Mouse (Mus musculus): ENCODE measurements around the gene Nodal. TPM values are rescaled to one million over a fixed set of nuclear protein-coding genes. Genes with fewer than 3 reads are reported as not detected.

Nodal gene
- polyA plus RNA-seq, 1 experiment from 2014 or later, result 0.30 TPM

DNA sequence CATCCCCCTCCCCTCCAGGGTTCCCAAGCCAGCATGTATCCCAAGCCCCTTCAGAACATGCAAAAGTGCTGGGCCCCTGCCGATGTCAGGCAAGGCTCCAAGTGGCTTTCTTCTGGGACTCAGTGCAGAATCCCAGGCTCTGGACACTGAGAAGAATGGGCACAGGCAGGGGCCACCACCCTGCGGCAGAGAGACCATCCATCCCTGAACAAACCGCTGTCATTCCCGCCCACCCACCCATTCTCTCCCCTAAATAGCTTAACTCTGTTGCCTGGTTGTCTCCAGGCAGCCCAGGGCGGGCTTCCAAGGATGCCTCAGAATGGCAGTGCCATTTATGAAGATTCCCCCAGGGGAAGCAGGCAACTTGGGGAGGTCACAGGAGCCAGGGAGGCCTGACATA lies 28.8 kb upstream of the Nodal start:
- Histone ChIP-seq H3K27me3 (ENCODE audit: control insufficient read depth, insufficient read depth, low read depth, low read length) (no peaks in the 10 kb centered on the region; the same call in 1 of the 2 replicates), H3K9ac (ENCODE audit: low read depth, low read length) (no peak overlapping the region), H3K27ac (ENCODE audit: low read length) (no peak overlapping the region), H3K4me2 (ENCODE audit: low read length) (no peak overlapping the region), H3K4me1 (ENCODE audit: control insufficient read depth, insufficient read depth, low read length) (peaks cover 4% of the 10 kb centered on the region), H3K36me3 (ENCODE audit: control insufficient read depth, insufficient read depth, low read length) (no peaks in the 10 kb centered on the region), H3K9me3 (replicated peaks; ENCODE audit: control insufficient read depth, low read length, poor library complexity, severe bottlenecking) (no peaks in the 10 kb centered on the region), H3K4me3 (ENCODE audit: low read depth, low read length) (no peak overlapping the region)
- 18% methylated on average over 5 of the region's 5 CpGs for WGBS
- peak; percentile 32; the same call in 1 of the 2 replicates for ATAC-seq

DNA sequence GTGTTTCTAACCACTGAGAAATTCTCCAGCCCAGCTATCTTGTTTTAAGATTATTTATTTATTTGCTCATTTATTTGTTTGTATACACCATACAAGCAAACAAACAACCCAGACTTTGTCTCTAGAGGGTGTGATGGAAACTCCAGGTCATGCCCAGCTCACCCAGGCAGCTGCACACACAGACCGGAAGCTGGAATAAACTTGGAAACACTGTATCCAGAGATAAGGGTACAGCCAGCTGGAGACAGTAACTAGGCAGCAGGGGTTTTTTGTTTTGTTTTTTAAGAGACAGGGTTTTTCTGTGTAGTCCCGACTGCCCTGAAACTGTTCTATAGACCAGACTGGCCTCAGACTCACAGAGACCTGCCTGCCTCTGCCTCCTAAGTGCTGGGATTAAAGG lies 27.6 kb upstream of the Nodal start:
- 67% methylated on average over 2 of the region's 2 CpGs for WGBS

DNA sequence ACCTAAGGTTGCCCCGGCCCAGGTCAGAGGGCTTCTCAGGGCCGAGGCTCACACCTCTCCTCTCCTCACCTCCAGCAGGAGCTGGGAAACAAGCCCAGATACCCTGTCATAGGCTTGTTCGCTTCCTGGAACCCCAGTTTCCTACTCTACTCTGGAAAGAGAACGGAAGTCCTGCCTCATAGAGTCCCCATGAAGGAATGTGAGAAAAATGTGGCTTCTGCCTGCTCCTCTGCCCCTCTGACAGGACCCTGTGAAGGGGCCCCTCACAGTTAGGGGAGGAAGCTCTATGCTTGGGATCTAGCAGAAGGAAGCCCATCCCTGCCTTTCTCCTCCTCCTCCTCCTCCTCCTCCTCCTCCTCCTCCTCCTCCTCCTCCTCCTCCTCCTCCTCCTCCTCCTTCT lies 25.2 kb upstream of the Nodal start:
- Histone ChIP-seq H3K9ac (ENCODE audit: low read depth, low read length) (no peak overlapping the region), H3K4me3 (ENCODE audit: low read depth, low read length) (no peak overlapping the region), H3K27ac (ENCODE audit: low read length) (no peak overlapping the region), H3K27me3 (ENCODE audit: control insufficient read depth, insufficient read depth, low read depth, low read length) (no peaks in the 10 kb centered on the region), H3K4me2 (ENCODE audit: low read length) (no peak overlapping the region), H3K36me3 (ENCODE audit: control insufficient read depth, insufficient read depth, low read length) (no peaks in the 10 kb centered on the region), H3K4me1 (ENCODE audit: control insufficient read depth, insufficient read depth, low read length) (no peaks in the 10 kb centered on the region), H3K9me3 (replicated peaks; ENCODE audit: control insufficient read depth, low read length, poor library complexity, severe bottlenecking) (no peaks in the 10 kb centered on the region)
- 67% methylated on average over 4 of the region's 4 CpGs for WGBS
- no peak for ATAC-seq

More for the DNA sequence above, 27.6 kb upstream of the Nodal start:
- no peak overlapping the region for H3K4me2 ChIP-seq (ENCODE audit: low read length)
- no peaks in the 10 kb centered on the region for H3K9me3 ChIP-seq (replicated peaks; ENCODE audit: control insufficient read depth, low read length, poor library complexity, severe bottlenecking)
- no peak overlapping the region for H3K4me3 ChIP-seq (ENCODE audit: low read depth, low read length)
- H3K27me3 ChIP-seq (ENCODE audit: control insufficient read depth, insufficient read depth, low read depth, low read length), result no peaks in the 10 kb centered on the region; the same call in 1 of the 2 replicates
- no peak overlapping the region for H3K27ac ChIP-seq (ENCODE audit: low read length)
- H3K9ac ChIP-seq (ENCODE audit: low read depth, low read length), result no peak overlapping the region
- no peaks in the 10 kb centered on the region for H3K36me3 ChIP-seq (ENCODE audit: control insufficient read depth, insufficient read depth, low read length)
- H3K4me1 ChIP-seq (ENCODE audit: control insufficient read depth, insufficient read depth, low read length), result no peaks in the 10 kb centered on the region
- ATAC-seq, result no peak

DNA sequence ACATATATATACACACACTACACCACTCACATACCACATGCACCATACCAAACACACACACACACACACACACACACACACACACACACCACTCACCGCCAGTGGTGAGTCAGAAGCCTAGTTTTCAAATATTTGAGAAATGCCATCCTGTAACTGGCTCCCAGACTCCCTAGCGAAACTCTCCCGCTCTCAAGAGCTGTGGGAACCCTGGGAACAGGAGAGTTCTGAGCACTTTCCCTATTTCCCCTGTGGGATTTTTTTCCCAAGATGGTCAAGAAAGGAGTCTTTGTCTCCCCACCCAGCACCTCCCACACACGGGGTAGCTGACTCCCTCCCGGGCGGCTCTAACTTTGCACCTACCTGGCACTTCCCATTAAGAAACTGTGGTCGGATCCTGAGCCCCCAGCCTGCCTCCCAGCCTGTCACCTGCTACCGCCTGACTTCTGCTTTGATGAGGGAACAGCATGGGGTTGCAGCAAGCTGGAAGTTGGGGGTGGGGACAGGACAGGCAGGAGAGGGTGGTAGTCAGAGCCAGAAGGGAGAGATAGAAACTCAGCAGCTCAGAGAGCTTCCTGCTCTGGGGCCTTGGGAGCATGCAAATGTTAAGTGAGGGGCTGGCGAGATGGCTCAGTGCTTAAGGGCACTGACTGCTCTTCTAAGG lies 23.2 kb upstream of the Nodal start:
- ATAC-seq, result no peak
- Histone ChIP-seq H3K36me3 (ENCODE audit: control insufficient read depth, insufficient read depth, low read length) (no peaks in the 10 kb centered on the region), H3K9ac (ENCODE audit: low read depth, low read length) (no peak overlapping the region)

DNA sequence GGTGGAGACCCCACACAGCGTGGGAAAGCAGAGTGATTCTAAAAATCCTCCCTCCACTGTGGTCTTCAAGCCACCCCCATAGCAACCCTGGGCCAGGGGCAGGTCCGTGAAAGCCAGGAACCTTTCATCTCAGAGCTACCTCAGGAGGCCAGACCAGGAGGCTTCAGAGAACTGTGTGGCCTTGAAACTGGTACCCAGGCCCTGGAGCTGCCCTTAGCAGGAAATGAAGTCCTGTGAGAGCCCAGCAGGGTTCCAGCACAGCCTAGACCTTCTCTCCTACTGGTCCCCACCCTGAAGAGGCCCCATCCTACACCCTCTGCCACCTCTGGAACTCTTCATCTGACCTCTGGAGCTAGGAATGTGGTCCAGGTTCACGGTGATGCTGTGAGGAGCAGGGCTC lies 19.6 kb upstream of the Nodal start:
- no peak for ATAC-seq
- H3K4me1 ChIP-seq (ENCODE audit: control insufficient read depth, insufficient read depth, low read length), result no peaks in the 10 kb centered on the region
- no peak overlapping the region for H3K4me3 ChIP-seq (ENCODE audit: low read depth, low read length)
- 43% methylated on average over 3 of the region's 3 CpGs for WGBS
- H3K9me3 ChIP-seq (replicated peaks; ENCODE audit: control insufficient read depth, low read length, poor library complexity, severe bottlenecking), result no peaks in the 10 kb centered on the region
- H3K27ac ChIP-seq (ENCODE audit: low read length), result no peak overlapping the region
- no peaks in the 10 kb centered on the region for H3K36me3 ChIP-seq (ENCODE audit: control insufficient read depth, insufficient read depth, low read length)
- no peak overlapping the region for H3K4me2 ChIP-seq (ENCODE audit: low read length)
- H3K27me3 ChIP-seq (ENCODE audit: control insufficient read depth, insufficient read depth, low read depth, low read length), result no peaks in the 10 kb centered on the region
- no peak overlapping the region for H3K9ac ChIP-seq (ENCODE audit: low read depth, low read length)

More for the DNA sequence above, 23.2 kb upstream of the Nodal start:
- Histone ChIP-seq H3K9me3 (replicated peaks; ENCODE audit: control insufficient read depth, low read length, poor library complexity, severe bottlenecking) (no peaks in the 10 kb centered on the region), H3K4me3 (ENCODE audit: low read depth, low read length) (no peak overlapping the region), H3K4me1 (ENCODE audit: control insufficient read depth, insufficient read depth, low read length) (no peaks in the 10 kb centered on the region), H3K4me2 (ENCODE audit: low read length) (no peak overlapping the region), H3K27me3 (ENCODE audit: control insufficient read depth, insufficient read depth, low read depth, low read length) (no peaks in the 10 kb centered on the region), H3K27ac (ENCODE audit: low read length) (no peak overlapping the region)
- 24% methylated on average over 9 of the region's 9 CpGs for WGBS

DNA sequence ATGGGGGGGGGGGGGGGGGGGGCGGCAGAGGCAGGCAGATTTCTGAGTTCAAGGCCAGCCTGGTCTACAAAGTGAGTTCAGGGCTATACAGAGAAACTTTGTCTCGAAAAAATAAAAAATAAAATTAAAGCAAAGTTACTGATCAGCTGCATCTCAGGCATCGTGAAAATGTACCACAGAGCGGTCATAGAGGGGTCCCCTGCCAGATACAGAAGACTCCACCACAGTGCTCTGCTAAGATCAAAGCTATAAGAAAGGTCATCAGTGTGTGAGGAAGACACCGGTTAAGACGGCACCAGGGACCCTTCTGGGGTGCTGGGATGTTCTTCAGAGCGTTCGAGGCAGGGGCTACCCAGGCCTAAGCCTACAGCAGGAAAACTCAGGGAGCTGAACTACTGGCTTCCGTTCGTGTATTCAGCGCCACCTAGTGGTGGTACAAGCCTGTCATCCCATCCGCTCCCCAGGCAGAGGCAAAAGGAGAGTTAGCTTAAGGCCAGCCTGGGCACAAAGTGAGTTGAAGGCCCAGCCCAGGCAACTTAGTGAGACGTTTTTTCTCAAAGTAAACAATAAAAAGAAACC lies 18.5 kb upstream of the Nodal start:
- 19% methylated on average over 12 of the region's 13 CpGs for WGBS
- Histone ChIP-seq H3K9ac (ENCODE audit: low read depth, low read length) (no peak overlapping the region), H3K4me3 (ENCODE audit: low read depth, low read length) (no peak overlapping the region), H3K4me2 (ENCODE audit: low read length) (no peak overlapping the region), H3K4me1 (ENCODE audit: control insufficient read depth, insufficient read depth, low read length) (no peaks in the 10 kb centered on the region), H3K27me3 (ENCODE audit: control insufficient read depth, insufficient read depth, low read depth, low read length) (no peaks in the 10 kb centered on the region), H3K27ac (ENCODE audit: low read length) (no peak overlapping the region), H3K36me3 (ENCODE audit: control insufficient read depth, insufficient read depth, low read length) (no peaks in the 10 kb centered on the region), H3K9me3 (replicated peaks; ENCODE audit: control insufficient read depth, low read length, poor library complexity, severe bottlenecking) (no peaks in the 10 kb centered on the region)
- ATAC-seq, result peak; percentile 88

DNA sequence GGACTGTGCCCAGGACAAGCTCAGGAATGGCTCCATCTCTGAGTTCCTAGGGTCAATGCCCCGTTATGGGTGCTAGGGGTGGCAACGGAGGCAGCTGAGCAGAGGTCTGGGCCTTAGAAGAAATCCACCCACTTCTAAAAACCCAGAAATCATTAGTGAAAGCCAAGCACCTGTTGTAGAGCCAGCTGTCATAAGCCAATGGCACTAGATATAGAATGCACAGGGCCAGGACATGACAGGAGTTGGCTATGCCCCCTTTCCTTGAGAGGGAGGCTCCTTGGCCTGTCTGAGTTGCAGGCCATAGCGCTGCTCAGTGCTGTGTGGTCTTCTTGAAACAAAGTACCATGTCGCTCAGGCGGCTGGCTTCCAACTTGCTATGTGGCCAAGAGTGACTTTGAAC lies 17.4 kb upstream of the Nodal start:
- H3K4me1 ChIP-seq (ENCODE audit: control insufficient read depth, insufficient read depth, low read length), result no peaks in the 10 kb centered on the region
- 87% methylated on average over 5 of the region's 5 CpGs for WGBS
- no peak overlapping the region for H3K27ac ChIP-seq (ENCODE audit: low read length)
- H3K9me3 ChIP-seq (replicated peaks; ENCODE audit: control insufficient read depth, low read length, poor library complexity, severe bottlenecking), result no peaks in the 10 kb centered on the region
- H3K27me3 ChIP-seq (ENCODE audit: control insufficient read depth, insufficient read depth, low read depth, low read length), result no peaks in the 10 kb centered on the region
- no peak overlapping the region for H3K4me2 ChIP-seq (ENCODE audit: low read length)
- H3K36me3 ChIP-seq (ENCODE audit: control insufficient read depth, insufficient read depth, low read length), result no peaks in the 10 kb centered on the region
- ATAC-seq, result no peak
- no peak overlapping the region for H3K4me3 ChIP-seq (ENCODE audit: low read depth, low read length)
- no peak overlapping the region for H3K9ac ChIP-seq (ENCODE audit: low read depth, low read length)

DNA sequence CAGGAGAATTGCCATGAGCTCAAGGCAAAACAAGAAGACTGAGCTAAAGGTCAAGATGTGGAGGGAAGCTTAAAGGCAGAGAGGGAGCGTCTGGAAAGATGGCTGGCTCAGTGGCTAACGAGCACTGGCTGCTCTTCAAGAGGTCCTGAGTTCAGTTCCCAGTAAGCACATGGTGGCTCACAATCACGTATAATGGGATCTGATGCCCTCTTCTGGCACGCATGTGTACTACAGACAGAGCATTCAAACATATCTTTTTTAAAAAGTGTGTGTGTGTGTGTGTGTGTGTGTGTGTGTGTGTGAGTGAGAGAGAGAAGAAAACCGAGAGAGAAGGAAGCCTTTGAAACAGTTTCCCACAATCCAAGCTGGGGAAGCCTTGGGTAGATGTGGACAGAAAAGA lies 15.3 kb upstream of the Nodal start:
- ATAC-seq, result no peak
- no peak overlapping the region for H3K27ac ChIP-seq (ENCODE audit: low read length)
- H3K4me3 ChIP-seq (ENCODE audit: low read depth, low read length), result no peak overlapping the region
- H3K4me1 ChIP-seq (ENCODE audit: control insufficient read depth, insufficient read depth, low read length), result peaks cover 3% of the 10 kb centered on the region; the same call in 1 of the 2 replicates
- no peak overlapping the region for H3K4me2 ChIP-seq (ENCODE audit: low read length)
- H3K36me3 ChIP-seq (ENCODE audit: control insufficient read depth, insufficient read depth, low read length), result no peaks in the 10 kb centered on the region
- 75% methylated on average over 5 of the region's 5 CpGs for WGBS
- no peak overlapping the region for H3K9ac ChIP-seq (ENCODE audit: low read depth, low read length)
- H3K9me3 ChIP-seq (replicated peaks; ENCODE audit: control insufficient read depth, low read length, poor library complexity, severe bottlenecking), result no peaks in the 10 kb centered on the region
- peaks cover 3% of the 10 kb centered on the region; the same call in 1 of the 2 replicates for H3K27me3 ChIP-seq (ENCODE audit: control insufficient read depth, insufficient read depth, low read depth, low read length)

DNA sequence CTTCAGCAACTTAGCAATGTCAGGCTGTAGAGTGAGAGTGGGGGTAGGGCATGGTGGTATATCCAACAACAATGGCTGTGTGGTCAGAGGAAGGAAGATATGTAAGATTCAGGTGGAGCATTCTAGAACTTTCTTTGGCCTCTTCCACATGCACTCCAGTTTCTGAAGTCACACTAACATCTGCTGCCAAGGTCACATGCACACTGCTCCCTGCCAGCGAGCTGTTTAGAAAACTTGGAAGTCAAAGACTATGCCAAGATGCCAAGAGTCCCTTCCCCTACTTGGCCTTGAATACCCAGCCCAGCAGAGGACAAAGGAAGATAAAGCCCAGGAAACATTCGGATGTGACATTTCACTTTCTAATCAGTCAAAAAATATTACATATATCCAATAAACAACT lies 14.9 kb upstream of the Nodal start:
- Histone ChIP-seq H3K36me3 (ENCODE audit: control insufficient read depth, insufficient read depth, low read length) (no peaks in the 10 kb centered on the region), H3K9ac (ENCODE audit: low read depth, low read length) (no peak overlapping the region), H3K4me3 (ENCODE audit: low read depth, low read length) (no peak overlapping the region), H3K4me2 (ENCODE audit: low read length) (no peak overlapping the region), H3K27ac (ENCODE audit: low read length) (no peak overlapping the region), H3K4me1 (ENCODE audit: control insufficient read depth, insufficient read depth, low read length) (peaks cover 3% of the 10 kb centered on the region; the same call in 1 of the 2 replicates), H3K27me3 (ENCODE audit: control insufficient read depth, insufficient read depth, low read depth, low read length) (peaks cover 3% of the 10 kb centered on the region; the same call in 1 of the 2 replicates), H3K9me3 (replicated peaks; ENCODE audit: control insufficient read depth, low read length, poor library complexity, severe bottlenecking) (no peaks in the 10 kb centered on the region)
- WGBS, result 87% methylated on average over 2 of the region's 2 CpGs
- ATAC-seq, result no peak
